Mouse (Mus musculus): ENCODE measurements around the gene Dus2. TPM values are rescaled to one million over a fixed set of nuclear protein-coding genes. Genes with fewer than 3 reads are reported as not detected.
A peak's percentile ranks its signal among the peaks of the same experiment; 100 is the strongest.

Dus2 gene
- polyA plus RNA-seq (2016; fragmentation: Nextera tagmentation; extraction: Ambion mirVana): 15.2 TPM in 2 replicates

DNA sequence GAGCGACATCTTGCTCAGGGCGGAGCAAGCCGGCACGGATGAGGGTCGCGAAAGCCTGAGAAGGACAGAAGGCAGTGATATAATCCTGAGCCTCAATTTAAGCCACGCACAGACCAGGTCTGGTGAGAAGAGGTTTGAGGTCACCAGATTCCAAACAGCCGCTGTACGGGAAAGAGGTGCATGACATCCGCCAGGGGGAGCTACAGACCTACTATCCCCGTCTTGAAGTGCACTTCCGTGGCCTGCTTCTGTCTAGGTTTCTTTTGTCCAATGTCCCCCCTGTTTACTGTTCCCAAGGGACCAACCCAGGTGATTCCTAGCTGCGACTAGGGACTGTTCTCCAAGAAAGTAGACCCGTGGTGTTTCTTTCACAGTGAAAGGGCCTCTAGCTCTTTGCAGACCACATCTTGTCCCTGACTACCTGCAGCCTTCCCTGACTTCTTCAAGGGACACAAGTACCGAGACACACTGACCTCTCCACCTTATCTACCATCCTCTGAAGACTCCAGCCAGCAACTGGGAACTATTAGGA lies at the start of gene Dus2:
Gene Dus2, plus strand, starts transcription at position 482 of the 532 bp plus-strand sequence.
- peak; percentile 76 for ATAC-seq (ENCODE audit: insufficient number of reproducible peaks, low FRiP score)
- Histone ChIP-seq H3K9me3 (replicated peaks) (no peaks in the 10 kb centered on the region), H3K27ac (ENCODE audit: poor library complexity, severe bottlenecking) (no peak within 1 kb of the TSS), H3K9ac (peak within 1 kb of the TSS; percentile 57; the same call in 1 of the 2 replicates), H3K36me3 (no peaks in the 10 kb centered on the region), H3K4me3 (no peak within 1 kb of the TSS; the same call in 1 of the 2 replicates), H3K27me3 (replicated peaks) (peaks cover 6% of the 10 kb centered on the region), H3K4me1 (replicated peaks) (0 out of 2 replicates have a peak, but pooled peaks cover 8% of the 10 kb centered on the region), H3K4me2 (peak within 1 kb of the TSS; percentile 45)
- 10% methylated on average over 15 of the region's 15 CpGs for WGBS

DNA sequence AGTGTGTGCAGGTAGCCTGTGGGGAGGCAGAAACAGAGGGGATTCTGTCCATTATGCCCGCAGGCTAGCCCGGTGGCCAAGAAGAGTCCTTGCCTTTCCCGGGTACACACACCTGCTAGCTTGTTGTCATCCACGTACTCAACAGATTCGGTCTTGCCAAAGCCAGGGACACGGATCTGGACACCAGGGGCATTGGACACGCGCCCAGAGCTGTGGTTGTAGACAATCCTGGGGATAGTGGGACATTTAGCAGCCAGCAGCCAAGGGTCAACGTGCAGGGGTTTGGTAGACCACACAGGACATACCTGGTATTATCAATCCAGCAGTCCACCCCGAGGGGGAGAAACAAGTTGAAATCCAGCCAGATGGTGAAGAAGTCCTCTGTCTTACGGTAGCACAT lies 49.1 kb upstream of the Dus2 start:
- H3K4me1 ChIP-seq (replicated peaks): peaks cover 6% of the 10 kb centered on the region

DNA sequence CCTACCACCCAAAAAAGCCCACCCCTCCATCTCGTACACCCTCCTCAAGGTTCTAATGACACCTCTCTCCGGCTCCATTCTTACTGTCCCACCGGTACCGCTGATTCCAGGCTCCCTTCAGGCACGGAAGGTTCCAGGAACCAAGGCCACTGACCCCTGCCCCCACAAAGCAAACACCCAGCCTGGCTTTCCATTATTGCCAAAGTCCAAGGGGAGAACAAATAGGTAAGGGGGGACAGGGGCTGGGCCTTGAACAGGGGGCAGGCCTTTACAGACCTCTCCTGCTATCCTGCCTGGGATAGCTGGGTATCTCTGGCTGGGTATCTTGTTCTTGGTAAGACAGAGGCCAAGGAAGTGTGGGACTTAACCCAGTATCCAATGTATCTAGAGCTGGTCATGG lies 48.6 kb upstream of the Dus2 start:
- ATAC-seq (ENCODE audit: insufficient number of reproducible peaks, low FRiP score): no peak
- Histone ChIP-seq H3K4me1 (replicated peaks) (peaks cover 6% of the 10 kb centered on the region), H3K4me2 (no peak overlapping the region), H3K9me3 (replicated peaks) (no peaks in the 10 kb centered on the region), H3K9ac (no peak overlapping the region), H3K27ac (ENCODE audit: poor library complexity, severe bottlenecking) (no peak overlapping the region), H3K4me3 (no peak overlapping the region), H3K36me3 (peaks cover 80% of the 10 kb centered on the region), H3K27me3 (replicated peaks) (no peaks in the 10 kb centered on the region)
- 93% methylated on average over 5 of the region's 5 CpGs for WGBS

More for the DNA sequence above, 49.1 kb upstream of the Dus2 start:
- H3K36me3 ChIP-seq: peaks cover 75% of the 10 kb centered on the region
- no peak overlapping the region for H3K9ac ChIP-seq
- no peaks in the 10 kb centered on the region for H3K27me3 ChIP-seq (replicated peaks)
- H3K9me3 ChIP-seq (replicated peaks): no peaks in the 10 kb centered on the region
- no peak for ATAC-seq (ENCODE audit: insufficient number of reproducible peaks, low FRiP score)
- 89% methylated on average over 11 of the region's 11 CpGs for WGBS
- H3K27ac ChIP-seq (ENCODE audit: poor library complexity, severe bottlenecking): no peak overlapping the region
- H3K4me2 ChIP-seq: no peak overlapping the region
- no peak overlapping the region for H3K4me3 ChIP-seq

DNA sequence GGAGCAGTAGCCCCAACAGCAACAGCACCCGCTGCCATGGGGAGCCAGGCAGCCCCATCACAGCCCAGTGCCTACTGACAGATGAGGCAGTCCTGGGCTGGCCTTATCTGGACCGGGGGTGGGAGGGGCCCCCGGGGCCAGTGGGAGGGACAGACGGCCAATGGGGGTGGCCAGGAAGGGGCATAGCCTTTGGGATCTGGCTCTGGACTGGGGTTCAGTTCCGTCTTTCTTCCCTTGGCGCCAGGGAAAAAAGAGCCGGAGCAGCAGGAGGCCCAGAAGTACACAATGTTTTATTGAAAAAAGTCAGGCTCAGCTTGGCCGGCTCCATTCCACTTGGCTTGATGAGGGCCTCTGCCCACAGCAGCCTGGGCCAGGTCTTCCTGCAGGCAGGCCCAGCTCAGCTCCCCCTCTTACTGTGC lies 47.8 kb upstream of the Dus2 start, which contains the start of gene Lcat:
Gene Lcat, minus strand, starts transcription at position 62 of the 419 bp plus-strand sequence.
- Histone ChIP-seq H3K4me1 (replicated peaks) (peaks cover 5% of the 10 kb centered on the region), H3K4me2 (no peak within 1 kb of the TSS), H3K9ac (0 out of 2 replicates have a peak within 1 kb of the TSS, but pooled peaks have one; percentile 6), H3K9me3 (replicated peaks) (no peaks in the 10 kb centered on the region), H3K27me3 (replicated peaks) (no peaks in the 10 kb centered on the region), H3K27ac (ENCODE audit: poor library complexity, severe bottlenecking) (no peak within 1 kb of the TSS), H3K4me3 (no peak within 1 kb of the TSS), H3K36me3 (peaks cover 88% of the 10 kb centered on the region)
- WGBS: 75% methylated on average over 7 of the region's 8 CpGs
- no peak for ATAC-seq (ENCODE audit: insufficient number of reproducible peaks, low FRiP score)

DNA sequence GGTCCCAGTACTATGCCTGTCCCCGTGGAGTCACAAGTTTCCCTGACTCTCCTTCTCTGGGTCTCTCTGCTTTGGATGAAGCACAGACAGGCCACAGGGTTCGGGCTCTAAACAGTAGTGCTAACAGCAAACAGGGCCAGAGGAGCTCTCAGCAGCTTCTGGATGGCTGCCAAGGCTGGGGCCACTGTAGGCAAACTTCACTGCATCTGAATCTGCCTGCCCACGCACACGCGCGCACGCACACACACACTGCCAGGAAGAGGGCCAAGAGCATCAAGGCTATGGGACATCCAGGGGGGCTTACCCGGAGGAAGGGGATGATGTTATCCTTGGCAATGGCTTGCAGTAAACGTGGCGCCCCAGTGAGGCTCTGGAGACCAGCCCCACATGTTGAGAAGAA lies 41.8 kb upstream of the Dus2 start:
- peak overlapping the region; percentile 46; the same call in 1 of the 2 replicates for H3K9ac ChIP-seq
- H3K27me3 ChIP-seq (replicated peaks): no peaks in the 10 kb centered on the region
- peak overlapping the region; percentile 57 for H3K27ac ChIP-seq (ENCODE audit: poor library complexity, severe bottlenecking)
- no peak overlapping the region for H3K4me2 ChIP-seq
- no peak overlapping the region for H3K4me3 ChIP-seq
- no peaks in the 10 kb centered on the region for H3K9me3 ChIP-seq (replicated peaks)
- H3K4me1 ChIP-seq (replicated peaks): peaks cover 37% of the 10 kb centered on the region
- peaks cover 94% of the 10 kb centered on the region for H3K36me3 ChIP-seq
- peak; percentile 34; the same call in 1 of the 2 replicates for ATAC-seq (ENCODE audit: insufficient number of reproducible peaks, low FRiP score)
- WGBS: 47% methylated on average over 10 of the region's 10 CpGs

DNA sequence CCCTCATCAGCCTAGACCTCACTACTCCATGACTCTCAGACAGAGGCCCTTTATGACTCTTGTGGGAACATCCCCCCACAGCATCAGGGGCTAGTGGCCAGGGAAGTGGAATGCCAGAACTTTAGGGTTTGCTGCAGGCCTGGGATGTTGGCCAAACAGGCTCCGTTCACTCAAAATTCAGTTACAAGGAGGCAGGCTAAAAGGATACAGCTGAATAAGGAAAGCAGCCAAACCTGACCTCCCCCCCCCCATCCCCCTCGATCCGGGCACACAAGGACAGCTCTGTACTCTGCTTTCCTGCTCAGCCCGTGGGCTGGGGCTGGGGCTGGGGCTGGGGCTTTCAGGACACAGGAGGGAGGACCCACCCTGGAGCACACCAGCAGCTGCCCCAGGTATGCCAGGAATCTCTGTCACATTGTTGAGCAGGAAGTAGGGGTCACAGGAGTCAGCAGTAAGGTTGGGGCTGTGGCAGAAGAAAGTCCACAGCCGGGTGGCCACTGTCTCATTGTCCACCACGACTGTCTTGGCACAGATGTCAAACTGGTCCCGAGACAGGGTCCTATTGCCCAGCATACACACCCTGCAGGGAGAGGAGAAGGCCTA lies 40.0 kb upstream of the Dus2 start:
- no peaks in the 10 kb centered on the region for H3K27me3 ChIP-seq (replicated peaks)
- ATAC-seq (ENCODE audit: insufficient number of reproducible peaks, low FRiP score): no peak
- no peak overlapping the region for H3K4me2 ChIP-seq
- 0 out of 2 replicates have a peak overlapping the region, but pooled peaks have one; percentile 15 for H3K9ac ChIP-seq
- peaks cover 37% of the 10 kb centered on the region for H3K4me1 ChIP-seq (replicated peaks)
- no peaks in the 10 kb centered on the region for H3K9me3 ChIP-seq (replicated peaks)
- peaks cover 90% of the 10 kb centered on the region for H3K36me3 ChIP-seq
- no peak overlapping the region for H3K4me3 ChIP-seq
- peak overlapping the region; percentile 68 for H3K27ac ChIP-seq (ENCODE audit: poor library complexity, severe bottlenecking)
- 38% methylated on average over 7 of the region's 7 CpGs for WGBS

DNA sequence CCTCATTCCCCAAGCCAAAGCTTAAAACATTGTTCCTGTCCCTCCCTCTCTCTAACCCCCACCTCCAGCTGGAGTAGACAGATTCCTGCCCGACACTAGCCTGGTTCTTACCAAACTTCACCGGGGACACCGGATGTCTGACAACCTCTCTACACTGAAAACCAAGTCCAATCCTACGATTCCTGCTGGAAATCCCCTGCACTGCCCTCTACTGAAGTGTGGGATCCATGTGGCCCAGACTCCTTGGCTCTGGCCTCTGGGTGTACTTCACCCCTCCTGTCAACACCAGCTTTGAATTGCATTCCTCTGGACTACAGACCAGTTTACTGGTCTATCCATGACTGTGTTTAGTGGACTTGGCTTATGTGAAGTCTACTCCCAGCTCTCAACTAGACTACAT lies 34.6 kb upstream of the Dus2 start:
- Histone ChIP-seq H3K4me1 (replicated peaks) (peaks cover 27% of the 10 kb centered on the region), H3K4me2 (no peak overlapping the region), H3K9me3 (replicated peaks) (no peaks in the 10 kb centered on the region), H3K4me3 (no peak overlapping the region), H3K9ac (no peak overlapping the region), H3K36me3 (peaks cover 79% of the 10 kb centered on the region), H3K27me3 (replicated peaks) (no peaks in the 10 kb centered on the region), H3K27ac (ENCODE audit: poor library complexity, severe bottlenecking) (no peak overlapping the region)
- 66% methylated on average over 4 of the region's 4 CpGs for WGBS
- no peak for ATAC-seq (ENCODE audit: insufficient number of reproducible peaks, low FRiP score)

DNA sequence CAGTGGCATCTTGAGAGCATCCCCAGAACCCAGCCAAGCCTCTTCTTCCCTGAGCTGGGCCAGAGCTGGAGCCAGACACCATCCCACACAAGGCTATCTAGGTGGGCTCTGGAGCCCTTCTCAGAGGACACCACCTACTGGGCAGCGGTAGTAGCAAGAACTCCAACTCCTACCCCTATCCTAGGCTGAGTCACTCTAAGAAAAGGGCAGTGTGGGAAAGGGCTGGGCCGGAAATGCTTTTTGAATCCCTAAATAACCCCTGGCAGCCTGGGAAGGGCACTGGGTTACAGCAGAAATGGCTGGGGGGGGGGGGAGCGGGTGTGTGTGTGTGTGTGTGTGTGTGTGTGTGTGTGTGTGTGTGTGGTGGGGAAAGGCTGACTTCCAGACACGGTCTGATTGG lies 33.3 kb upstream of the Dus2 start:
- Histone ChIP-seq H3K9me3 (replicated peaks) (no peaks in the 10 kb centered on the region), H3K4me1 (replicated peaks) (peaks cover 37% of the 10 kb centered on the region), H3K9ac (0 out of 2 replicates have a peak overlapping the region, but pooled peaks have one; percentile 3), H3K27me3 (replicated peaks) (no peaks in the 10 kb centered on the region), H3K4me3 (no peak overlapping the region), H3K36me3 (peaks cover 70% of the 10 kb centered on the region), H3K4me2 (no peak overlapping the region), H3K27ac (ENCODE audit: poor library complexity, severe bottlenecking) (0 out of 2 replicates have a peak overlapping the region, but pooled peaks have one; percentile 19)
- 39% methylated on average over 3 of the region's 4 CpGs for WGBS
- ATAC-seq (ENCODE audit: insufficient number of reproducible peaks, low FRiP score): no peak

DNA sequence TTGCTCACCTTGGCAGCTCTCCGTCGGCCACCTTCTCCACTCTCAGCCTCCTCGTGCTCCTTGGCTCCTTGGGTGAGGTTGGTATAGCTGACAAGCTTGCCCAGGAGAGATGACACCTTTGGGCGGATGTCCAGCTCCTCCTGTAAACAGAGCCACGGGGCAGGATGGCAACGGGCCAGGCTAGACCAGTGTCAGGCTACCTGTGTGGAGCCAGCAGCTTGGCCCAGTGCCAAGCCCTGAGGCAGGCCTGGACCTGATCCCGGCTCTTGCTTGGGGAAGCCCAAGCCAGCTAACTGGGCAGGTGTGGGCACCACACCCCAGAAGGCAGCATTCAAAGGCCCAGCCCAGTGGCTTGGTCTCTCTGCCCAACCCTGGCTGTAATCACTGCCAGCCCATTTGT lies 31.8 kb upstream of the Dus2 start:
- Histone ChIP-seq H3K27ac (ENCODE audit: poor library complexity, severe bottlenecking) (no peak overlapping the region), H3K4me2 (no peak overlapping the region), H3K4me3 (no peak overlapping the region), H3K9ac (no peak overlapping the region), H3K4me1 (replicated peaks) (peaks cover 52% of the 10 kb centered on the region), H3K27me3 (replicated peaks) (no peaks in the 10 kb centered on the region), H3K36me3 (peaks cover 55% of the 10 kb centered on the region), H3K9me3 (replicated peaks) (no peaks in the 10 kb centered on the region)
- WGBS: 82% methylated on average over 7 of the region's 7 CpGs
- no peak for ATAC-seq (ENCODE audit: insufficient number of reproducible peaks, low FRiP score)

DNA sequence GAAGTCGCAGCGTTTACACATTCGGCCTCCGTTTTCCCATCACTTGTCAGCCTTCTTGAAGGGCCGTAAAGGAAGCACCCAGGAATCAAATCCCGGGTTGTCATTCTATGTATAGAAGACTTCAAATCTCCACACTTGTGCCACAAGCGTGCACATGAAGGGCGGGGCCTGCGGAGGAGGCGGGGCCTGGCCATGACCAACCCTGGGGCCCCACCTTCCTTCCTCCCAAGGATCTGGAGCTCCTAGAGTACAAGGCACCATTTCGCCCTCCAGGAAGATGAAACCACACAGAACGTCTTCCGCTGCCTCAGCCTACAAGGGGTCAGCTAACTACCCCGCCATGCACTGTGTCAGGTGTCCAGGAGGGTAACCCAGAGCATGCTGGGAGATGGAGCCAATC lies 30.0 kb upstream of the Dus2 start:
- H3K9me3 ChIP-seq (replicated peaks): no peaks in the 10 kb centered on the region

DNA sequence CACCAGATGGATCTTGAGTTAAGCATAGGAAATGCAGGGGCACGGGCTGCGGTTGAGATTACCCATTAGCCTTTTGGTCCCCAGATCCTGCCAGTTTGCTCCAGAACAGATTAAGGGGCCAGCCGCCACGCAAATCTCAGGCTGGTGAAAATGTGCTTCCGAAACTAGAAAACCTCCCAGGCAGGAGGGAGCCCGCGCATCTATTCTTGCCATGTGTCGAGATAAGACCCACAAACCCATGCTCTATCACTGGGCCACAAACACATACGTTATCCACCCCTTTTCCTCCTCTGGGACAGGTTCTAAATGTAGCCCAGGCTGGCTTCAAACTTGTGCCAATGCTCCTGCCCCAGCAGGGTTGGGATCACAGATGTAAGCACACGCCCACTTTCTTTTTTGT lies 29.6 kb upstream of the Dus2 start:
- Histone ChIP-seq H3K4me3 (no peak overlapping the region), H3K36me3 (peaks cover 39% of the 10 kb centered on the region), H3K27me3 (replicated peaks) (no peaks in the 10 kb centered on the region), H3K4me1 (replicated peaks) (peaks cover 62% of the 10 kb centered on the region), H3K4me2 (no peak overlapping the region), H3K27ac (ENCODE audit: poor library complexity, severe bottlenecking) (no peak overlapping the region), H3K9ac (no peak overlapping the region), H3K9me3 (replicated peaks) (no peaks in the 10 kb centered on the region)
- 66% methylated on average over 10 of the region's 10 CpGs for WGBS
- ATAC-seq (ENCODE audit: insufficient number of reproducible peaks, low FRiP score): no peak

More for the DNA sequence above, 30.0 kb upstream of the Dus2 start:
- Histone ChIP-seq H3K9ac (no peak overlapping the region), H3K4me2 (no peak overlapping the region), H3K4me1 (replicated peaks) (peaks cover 64% of the 10 kb centered on the region), H3K4me3 (no peak overlapping the region), H3K27ac (ENCODE audit: poor library complexity, severe bottlenecking) (no peak overlapping the region), H3K36me3 (peaks cover 43% of the 10 kb centered on the region), H3K27me3 (replicated peaks) (no peaks in the 10 kb centered on the region)
- ATAC-seq (ENCODE audit: insufficient number of reproducible peaks, low FRiP score): no peak
- WGBS: 70% methylated on average over 14 of the region's 14 CpGs

All from heart, embryonic 12.5 days (tissue).